Mouse (Mus musculus) heart, embryonic 16.5 days (tissue): ENCODE results near the gene Mrpl48. TPM values are rescaled to one million over a fixed set of nuclear protein-coding genes. Genes with fewer than 3 reads are reported as not detected.

Experiments
- ATAC-seq: fragments of 200-750 bp; cut with Nextera tagmentation; replicated peaks from 2 replicates; pipeline ENCODE4 v1.8.0; 2017; ENCODE audit warnings: moderate number of reproducible peaks; ENCODE audit not compliant: insufficient read depth, low FRiP score; ENCODE audit errors: extremely low read depth
- H3K27ac ChIP-seq: fragments of 300-500 bp; sonication (generic); 2 replicates; pipeline ENCODE4 v1.5.1; 2014; ENCODE audit warnings: mild to moderate bottlenecking, low read length, control low read depth, moderate library complexity
- H3K27me3 ChIP-seq: fragments of 300-500 bp; sonication (generic); 2 replicates; pipeline ENCODE4 v1.6.1; 2014; ENCODE audit warnings: low read length, mixed read lengths; ENCODE audit not compliant: control insufficient read depth, insufficient read depth
- H3K36me3 ChIP-seq: fragments of 300-500 bp; sonication (generic); 2 replicates; pipeline ENCODE4 v1.6.1; 2014; ENCODE audit not compliant: control insufficient read depth, insufficient read depth
- H3K4me1 ChIP-seq: fragments of 300-500 bp; sonication (generic); 2 replicates; pipeline ENCODE4 v1.6.1; 2014; ENCODE audit warnings: low read length, mixed read lengths; ENCODE audit not compliant: control insufficient read depth, insufficient read depth
- H3K4me2 ChIP-seq: fragments of 300-500 bp; sonication (generic); 2 replicates; pipeline ENCODE4 v1.6.1; 2014; ENCODE audit warnings: low read depth, mild to moderate bottlenecking, control low read depth, low read length
- H3K4me3 ChIP-seq: fragments of 300-500 bp; sonication (generic); 2 replicates; pipeline ENCODE4 v1.5.1; 2014; ENCODE audit warnings: mild to moderate bottlenecking, control low read depth, low read length
- H3K9ac ChIP-seq: fragments of 300-500 bp; sonication (generic); 2 replicates; pipeline ENCODE4 v1.6.1; 2014; ENCODE audit warnings: low read length, control low read depth
- H3K9me3 ChIP-seq: fragments of 300-500 bp; sonication (generic); replicated peaks from 2 replicates; pipeline ENCODE4 v1.6.1; 2016; ENCODE audit warnings: low read length; ENCODE audit not compliant: control insufficient read depth
- WGBS: fragments of 180-500 bp; shearing (Covaris S2); extraction: QIAGEN DNeasy Blood & Tissue Kit; methylation state at CpG from one replicate; pipeline ENCODE4 v1.1.7; 2014; 5-methylcytosine and 5-hydroxymethylcytosine counted together
- polyA plus RNA-seq: library from polyadenylated mRNA; unstranded; fragments of >200 nt; fragmentation: Nextera tagmentation; extraction: Ambion mirVana; gene quantifications from 2 replicates; pipeline ENCODE4 v1.2.1, GENCODE M21; 2015

The Mrpl48 gene
- polyA plus RNA-seq, 1 experiment from 2014 or later: 93.5 TPM

DNA sequence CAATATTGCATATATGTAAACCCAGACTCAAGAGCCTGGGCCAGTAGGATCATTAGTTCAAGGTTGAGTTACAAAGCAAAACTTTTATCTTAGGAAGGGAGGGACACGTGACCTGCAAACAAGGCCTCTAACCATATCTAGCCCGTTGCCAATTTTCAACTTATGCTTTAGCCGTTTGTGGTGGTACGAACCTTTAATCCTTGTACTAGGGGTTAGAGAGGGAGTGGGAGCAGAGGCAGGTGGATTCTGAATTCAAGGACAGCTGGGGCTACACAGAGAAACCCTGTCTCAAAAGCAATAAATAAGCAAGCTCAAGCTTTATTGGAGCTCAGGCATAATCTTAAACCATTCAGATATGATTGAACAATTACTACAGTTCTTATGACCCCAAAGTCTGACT, 34.3 kb upstream of the Mrpl48 start:
- no peak for ATAC-seq
- H3K9me3 ChIP-seq: no peaks in the 10 kb centered on the region
- H3K4me3 ChIP-seq: no peak overlapping the region
- 89% methylated on average over 4 of the region's 4 CpGs for WGBS
- no peaks in the 10 kb centered on the region for H3K27me3 ChIP-seq
- H3K27ac ChIP-seq: no peak overlapping the region
- H3K9ac ChIP-seq: no peak overlapping the region
- no peaks in the 10 kb centered on the region for H3K4me1 ChIP-seq
- no peak overlapping the region for H3K4me2 ChIP-seq
- H3K36me3 ChIP-seq: 0 out of 2 replicates have a peak, but pooled peaks cover 5% of the 10 kb centered on the region

DNA sequence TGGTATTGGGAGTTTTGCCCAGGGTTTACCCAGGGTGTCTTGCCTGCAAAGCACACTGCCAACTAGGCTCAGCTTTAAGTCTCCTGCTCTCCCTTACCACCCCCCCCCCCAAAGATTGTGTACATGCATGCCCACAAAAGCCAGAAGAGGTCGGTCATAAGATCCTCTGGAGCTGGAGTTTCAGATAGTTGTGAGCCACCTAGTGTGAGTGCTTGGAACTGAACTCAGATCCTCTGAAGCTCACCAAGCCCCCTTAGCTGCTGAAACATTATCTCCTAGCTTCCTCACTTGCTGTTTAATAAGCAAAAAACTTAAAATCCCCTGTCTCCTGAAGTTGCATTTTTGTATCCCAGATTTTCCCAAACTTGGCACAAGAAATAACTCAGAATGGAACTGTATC, 29.6 kb upstream of the Mrpl48 start:
- Histone ChIP-seq H3K27me3 (no peaks in the 10 kb centered on the region), H3K9me3 (no peaks in the 10 kb centered on the region), H3K4me1 (no peaks in the 10 kb centered on the region), H3K36me3 (0 out of 2 replicates have a peak, but pooled peaks cover 8% of the 10 kb centered on the region), H3K9ac (no peak overlapping the region), H3K27ac (no peak overlapping the region), H3K4me3 (no peak overlapping the region), H3K4me2 (no peak overlapping the region)
- ATAC-seq: no peak; the same call in 1 of the 2 replicates
- 0% methylated on average over 1 of the region's 1 CpGs for WGBS

DNA sequence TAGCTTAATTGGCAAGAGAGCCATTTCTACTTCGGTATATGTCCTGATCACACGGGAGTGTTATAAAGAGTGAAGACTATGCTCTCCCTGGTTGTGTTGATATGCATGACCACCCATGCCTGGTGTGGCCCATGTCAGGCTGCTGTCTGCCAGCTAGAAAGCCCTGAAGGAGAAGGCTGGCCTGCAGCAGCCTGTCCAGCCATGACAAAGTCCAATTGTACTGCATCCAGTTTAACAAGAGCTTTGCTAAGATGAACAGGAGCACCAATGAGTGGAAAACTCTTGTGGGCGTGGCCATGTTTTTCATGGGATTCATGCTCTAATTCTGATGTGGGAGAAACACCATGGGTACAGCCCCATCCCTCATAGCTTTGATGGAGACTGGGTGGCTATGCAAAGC, 16.4 kb upstream of the Mrpl48 start:
- 69% methylated on average over 3 of the region's 3 CpGs for WGBS
- Histone ChIP-seq H3K27ac (no peak overlapping the region), H3K36me3 (no peaks in the 10 kb centered on the region; the same call in 1 of the 2 replicates), H3K9ac (no peak overlapping the region), H3K4me1 (0 out of 2 replicates have a peak, but pooled peaks cover 3% of the 10 kb centered on the region), H3K4me2 (no peak overlapping the region), H3K4me3 (no peak overlapping the region), H3K9me3 (no peaks in the 10 kb centered on the region), H3K27me3 (no peaks in the 10 kb centered on the region)
- ATAC-seq: no peak

DNA sequence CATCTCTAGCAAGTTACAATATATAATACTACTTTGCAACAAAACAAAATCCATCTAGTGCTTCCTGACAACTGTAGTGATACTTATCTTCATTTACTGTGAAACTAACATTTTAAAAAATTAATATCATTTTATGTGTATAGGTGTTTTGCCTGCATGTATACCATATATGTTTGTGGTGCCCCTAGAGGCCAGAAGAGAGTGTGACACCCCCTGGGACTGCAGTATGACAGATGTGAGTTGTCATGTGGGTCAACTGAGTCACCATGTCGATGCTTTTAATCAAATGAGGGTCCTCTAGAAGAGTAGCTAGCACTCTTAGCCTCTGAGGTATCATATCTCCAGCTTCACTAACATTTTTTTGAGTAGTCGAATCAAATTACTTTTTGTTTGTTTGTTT, 14.2 kb upstream of the Mrpl48 start:
- Histone ChIP-seq H3K27ac (no peak overlapping the region), H3K4me1 (0 out of 2 replicates have a peak, but pooled peaks cover 3% of the 10 kb centered on the region), H3K4me2 (no peak overlapping the region), H3K27me3 (no peaks in the 10 kb centered on the region), H3K4me3 (no peak overlapping the region), H3K9ac (no peak overlapping the region), H3K9me3 (no peaks in the 10 kb centered on the region), H3K36me3 (no peaks in the 10 kb centered on the region)
- no peak for ATAC-seq
- 78% methylated on average over 2 of the region's 2 CpGs for WGBS

DNA sequence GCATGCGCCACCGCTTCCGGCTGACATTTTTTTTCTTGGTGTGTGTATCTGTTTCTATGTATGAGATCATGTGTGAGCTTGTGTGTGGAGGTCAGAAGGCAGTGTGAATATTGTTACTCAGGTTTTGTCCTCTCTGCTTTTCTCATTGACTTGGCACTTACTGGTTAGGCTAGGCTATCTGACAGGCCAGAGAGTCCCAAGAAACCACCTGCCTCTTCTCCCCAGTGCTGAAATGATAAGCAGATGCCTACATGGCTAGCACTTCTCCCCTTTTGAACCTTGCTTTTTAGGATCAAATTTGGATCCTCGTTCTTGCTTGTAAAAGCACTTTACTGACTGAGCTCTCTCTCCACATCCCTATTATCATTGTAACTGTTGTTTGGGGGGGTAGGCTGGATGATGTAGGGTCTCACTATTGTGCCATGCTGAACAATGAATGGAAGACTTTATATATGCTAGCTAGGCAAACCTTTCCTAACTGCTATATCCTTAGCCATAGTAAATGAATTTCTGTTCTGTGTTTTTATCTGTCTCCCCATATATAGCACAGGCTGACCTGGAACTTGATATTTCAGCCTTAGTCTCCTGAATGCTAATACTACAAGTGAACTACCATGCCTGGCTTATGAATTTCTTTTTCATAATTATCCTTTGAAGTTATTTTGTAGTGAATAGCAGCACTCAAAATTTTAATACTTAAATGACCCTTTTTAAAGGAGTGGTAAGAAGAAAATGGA, 8.2 kb upstream of the Mrpl48 start:
- no peaks in the 10 kb centered on the region for H3K27me3 ChIP-seq
- H3K9ac ChIP-seq: no peak overlapping the region
- no peak overlapping the region for H3K27ac ChIP-seq
- ATAC-seq: no peak
- H3K4me2 ChIP-seq: no peak overlapping the region
- H3K9me3 ChIP-seq: no peaks in the 10 kb centered on the region
- 85% methylated on average over 4 of the region's 4 CpGs for WGBS
- H3K4me1 ChIP-seq: peaks cover 4% of the 10 kb centered on the region; the same call in 1 of the 2 replicates
- no peak overlapping the region for H3K4me3 ChIP-seq
- H3K36me3 ChIP-seq: no peaks in the 10 kb centered on the region

DNA sequence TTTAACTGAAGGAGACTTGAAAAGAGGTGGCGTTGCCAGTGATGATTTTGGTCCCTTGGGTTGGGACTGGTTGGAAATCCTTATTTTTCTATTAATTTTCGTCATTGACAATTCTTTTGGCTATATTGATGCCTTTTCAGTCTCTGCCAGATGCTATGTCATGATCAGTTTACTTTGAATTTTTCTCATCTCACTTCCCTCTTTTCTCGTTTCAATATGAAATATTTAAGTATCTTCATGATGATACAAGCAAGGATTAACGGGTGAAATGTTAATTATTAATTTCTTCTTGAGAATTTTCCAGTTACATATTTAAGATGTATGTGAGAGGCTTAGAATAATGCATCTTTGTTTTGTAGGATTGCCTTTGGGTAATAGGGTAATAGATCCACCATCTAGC, 809 bp upstream of the Mrpl48 start:
- Histone ChIP-seq H3K36me3 (no peaks in the 10 kb centered on the region), H3K4me1 (peaks cover 7% of the 10 kb centered on the region), H3K4me2 (peak overlapping the region; percentile 92), H3K4me3 (peak overlapping the region; percentile 100), H3K27ac (peak overlapping the region; percentile 100), H3K9me3 (no peaks in the 10 kb centered on the region), H3K27me3 (no peaks in the 10 kb centered on the region; the same call in 1 of the 2 replicates), H3K9ac (peak overlapping the region; percentile 100)
- WGBS: 14% methylated on average over 4 of the region's 4 CpGs
- no peak for ATAC-seq

DNA sequence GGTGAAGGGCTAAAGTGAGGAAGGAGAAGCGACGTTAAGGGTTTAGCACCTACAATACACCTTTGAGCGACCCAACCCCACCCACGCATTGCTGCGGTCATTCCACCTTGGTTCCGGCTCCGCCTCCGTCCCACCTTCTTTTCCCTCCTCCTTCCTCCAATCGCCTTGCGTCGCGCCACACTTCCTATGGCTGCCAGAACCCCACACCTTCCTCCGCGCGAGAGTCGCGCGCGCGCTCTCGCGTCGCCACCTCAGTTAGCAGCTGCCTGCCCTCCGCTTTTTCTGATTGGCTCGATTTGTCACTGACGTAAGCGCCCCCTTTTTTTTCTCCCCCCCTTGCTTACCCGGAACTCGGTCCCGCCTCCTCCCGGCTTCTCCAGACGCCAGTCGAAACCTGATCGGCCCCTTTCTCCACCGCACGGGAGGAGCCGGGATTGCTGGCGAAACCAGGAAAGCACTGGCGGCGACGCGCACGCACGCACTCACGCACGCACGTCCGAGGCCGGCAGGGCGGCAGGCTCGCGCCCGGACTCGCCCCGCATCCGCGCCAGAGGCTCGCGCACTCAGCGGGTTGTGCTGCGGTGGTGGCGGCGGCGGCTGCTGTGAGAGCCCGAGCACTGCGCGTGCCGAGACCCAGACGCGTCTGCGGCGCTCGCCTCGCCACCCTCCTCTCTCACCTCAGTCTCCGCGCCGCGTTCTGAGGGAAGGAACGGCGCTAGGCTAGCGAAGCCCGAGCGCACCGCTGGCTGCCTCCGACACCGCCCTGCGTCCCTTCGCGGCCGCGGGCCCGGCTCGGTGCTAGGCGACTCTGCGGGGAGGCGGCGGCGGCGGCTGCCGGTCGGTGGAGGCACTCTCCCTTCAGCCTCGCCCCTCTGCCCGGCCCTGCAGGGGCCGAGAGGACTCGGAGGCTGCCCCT, 629 bp downstream of the Mrpl48 start, which contains the start of gene Rab6a:
TSS of gene Rab6a (plus strand) at position 197 of the 916 bp plus-strand sequence.
- no peaks in the 10 kb centered on the region for H3K36me3 ChIP-seq
- no peaks in the 10 kb centered on the region; the same call in 1 of the 2 replicates for H3K27me3 ChIP-seq
- ATAC-seq: peak; percentile 95
- peak within 1 kb of the TSS; percentile 92 for H3K4me2 ChIP-seq
- H3K4me3 ChIP-seq: peak within 1 kb of the TSS; percentile 100
- peaks cover 7% of the 10 kb centered on the region for H3K4me1 ChIP-seq
- peak within 1 kb of the TSS; percentile 100 for H3K27ac ChIP-seq
- no peaks in the 10 kb centered on the region for H3K9me3 ChIP-seq
- WGBS: under 1% methylated on average over 105 of the region's 105 CpGs
- peak within 1 kb of the TSS; percentile 100 for H3K9ac ChIP-seq

DNA sequence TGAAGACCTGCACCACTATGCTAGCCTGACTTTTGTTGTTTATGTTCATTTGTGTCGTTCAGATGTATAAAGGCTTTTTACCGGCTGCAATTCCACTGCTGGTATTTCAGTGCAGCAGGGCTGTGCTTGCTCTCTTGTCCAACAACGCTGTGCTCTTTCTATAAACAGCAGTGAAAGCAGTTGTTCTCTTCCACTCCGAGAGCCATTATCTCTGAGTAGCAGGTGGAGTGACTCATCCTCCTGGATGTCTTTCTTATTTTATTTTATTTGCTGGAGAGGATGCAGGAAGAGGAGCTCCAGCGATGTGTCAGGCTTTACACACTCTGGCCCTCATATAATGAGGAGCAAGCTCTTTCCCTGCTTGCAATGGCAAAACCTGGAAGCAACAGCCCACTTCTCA, 7.9 kb downstream of the Mrpl48 start:
- no peak for ATAC-seq
- Histone ChIP-seq H3K9ac (no peak overlapping the region), H3K4me2 (no peak overlapping the region), H3K4me3 (no peak overlapping the region), H3K27me3 (no peaks in the 10 kb centered on the region; the same call in 1 of the 2 replicates), H3K9me3 (no peaks in the 10 kb centered on the region), H3K27ac (no peak overlapping the region), H3K4me1 (no peaks in the 10 kb centered on the region), H3K36me3 (no peaks in the 10 kb centered on the region; the same call in 1 of the 2 replicates)
- 62% methylated on average over 5 of the region's 5 CpGs for WGBS

DNA sequence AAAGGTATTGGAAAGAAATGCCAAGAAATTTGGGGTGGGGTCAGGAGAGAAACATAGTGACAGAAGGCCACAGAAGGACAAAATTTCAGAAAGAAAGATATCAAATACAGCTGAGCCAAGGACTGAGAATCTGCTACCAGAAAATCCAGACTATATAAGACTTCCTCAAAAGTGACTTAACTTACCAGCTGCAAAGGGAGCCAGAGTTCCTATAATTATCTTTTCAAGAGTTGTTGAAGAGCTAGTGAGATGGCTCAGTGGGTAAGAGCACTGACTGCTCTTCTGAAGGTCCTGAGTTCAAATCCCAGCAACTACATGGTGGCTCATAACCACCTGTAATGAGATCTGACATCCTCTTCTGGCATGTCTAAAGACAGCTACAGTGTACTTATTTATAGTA, 14.8 kb downstream of the Mrpl48 start:
- no peaks in the 10 kb centered on the region for H3K27me3 ChIP-seq
- no peak for ATAC-seq
- no peak overlapping the region for H3K27ac ChIP-seq
- H3K4me1 ChIP-seq: 0 out of 2 replicates have a peak, but pooled peaks cover 2% of the 10 kb centered on the region
- H3K36me3 ChIP-seq: no peaks in the 10 kb centered on the region
- no peaks in the 10 kb centered on the region for H3K9me3 ChIP-seq
- no peak overlapping the region for H3K4me3 ChIP-seq
- no peak overlapping the region for H3K4me2 ChIP-seq
- H3K9ac ChIP-seq: no peak overlapping the region
